In the genomic region with DNA sequence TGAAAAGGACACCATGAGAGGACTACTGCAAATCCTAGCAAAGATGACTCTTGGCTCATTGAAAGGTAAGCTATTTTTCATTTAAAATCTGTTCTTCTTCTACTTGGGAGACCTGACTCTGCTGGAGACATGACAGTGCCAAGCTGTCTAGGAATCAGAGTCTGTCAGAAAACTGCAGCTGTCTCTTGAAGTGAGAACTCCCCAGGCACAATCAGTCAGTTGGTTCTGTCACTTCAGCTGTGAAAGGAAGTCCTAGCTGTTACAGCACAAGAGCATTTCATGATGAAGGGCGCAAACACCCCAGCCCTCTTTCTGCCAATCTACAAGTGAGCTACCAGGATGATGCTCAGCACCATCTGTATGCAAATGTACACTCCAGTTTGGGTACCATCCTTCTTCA, we compare ENCODE assay signal across 16 mouse cellular contexts.
"Had no signal": no experiment of that assay in that cellular context is flagged by ENCODE, and none has a peak within 500 bp of the region (broad histone marks: within the 10 kb centered on the region; RNA-seq: fewer than 3 reads in every experiment).

No protein-coding gene starts in this region.

- ATAC-seq: liver, postnatal 0 days; lung, postnatal 0 days; midbrain, embryonic 16.5 days had no signal

- H3K36me3 ChIP-seq: limb, embryonic 12.5 days; limb, embryonic 15.5 days; midbrain, embryonic 12.5 days had no signal

- H3K27me3 ChIP-seq: limb, embryonic 12.5 days; limb, embryonic 15.5 days; midbrain, embryonic 12.5 days had no signal

- H3K9me3 ChIP-seq: limb, embryonic 12.5 days; limb, embryonic 15.5 days; midbrain, embryonic 12.5 days had no signal

- DNase-seq: kidney, postnatal 25 days; layer of hippocampus, adult 9-11 months; liver, postnatal 0 days; thymus, adult 2 months; thymus, postnatal 25 days had no signal

- H3K9ac ChIP-seq: limb, embryonic 12.5 days; limb, embryonic 15.5 days; liver, embryonic 14.5 days; liver, postnatal 0 days; lung, embryonic 14.5 days; midbrain, embryonic 12.5 days had no signal

- H3K4me1 ChIP-seq: limb, embryonic 12.5 days; limb, embryonic 15.5 days; midbrain, embryonic 12.5 days had no signal

- H3K4me3 ChIP-seq: layer of hippocampus, adult 2 months; limb, embryonic 12.5 days; limb, embryonic 15.5 days; midbrain, embryonic 12.5 days had no signal

- H3K4me2 ChIP-seq: limb, embryonic 12.5 days; limb, embryonic 15.5 days; liver, embryonic 11.5 days; lung, embryonic 14.5 days; midbrain, embryonic 12.5 days had no signal

- H3K27ac ChIP-seq: kidney, postnatal 0 days; layer of hippocampus, adult 2 months; limb, embryonic 12.5 days; limb, embryonic 15.5 days; liver, embryonic 14.5 days; macrophage; midbrain, embryonic 12.5 days had no signal
